Mouse (Mus musculus) spleen, adult 12 weeks (tissue): ENCODE data around the gene Olfr780.
"Not testable (repeated sequence)": the region's sequence is repeated elsewhere in the genome, so short reads cannot be mapped to it uniquely, and the experiment has no call there.

Experiments
- DNase-seq: peaks from one replicate; pipeline ENCODE4 v3.0.0; 2022; ENCODE audit warnings: low spot score

Gene Olfr780

DNA sequence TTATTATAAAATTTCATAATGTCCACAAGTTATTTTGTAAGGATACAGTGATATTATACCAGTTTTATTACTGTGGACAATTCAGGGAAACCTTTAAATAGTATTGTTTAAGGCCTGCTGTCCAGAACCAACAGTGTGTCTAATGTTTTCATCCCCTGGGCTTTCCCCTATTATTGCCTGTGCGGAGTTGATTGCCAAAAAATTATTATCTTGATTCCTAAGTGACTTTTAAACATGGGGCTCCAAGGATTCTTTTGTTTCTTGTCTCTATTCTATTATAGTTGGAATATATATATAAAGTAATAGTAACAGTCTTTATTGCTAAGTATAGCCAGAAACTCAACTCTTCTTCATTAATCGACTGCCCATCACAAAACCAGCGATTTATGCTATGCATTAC is at the start of gene Olfr780:
Gene Olfr780 (plus strand): TSS at position 301 of the 400 bp plus-strand sequence.
- no peak for DNase-seq

GRCm38 (mm10) chr10:129271081-129271535 is 46.8 kb upstream of the Olfr780 start, which contains the start of gene Olfr777:
TSS of gene Olfr777 (minus strand) at chr10:129271485.
- no peak for DNase-seq

GRCm38 (mm10) chr10:129312973-129313372 is 4.9 kb upstream of the Olfr780 start:
- DNase-seq: not testable (repeated sequence)

DNA sequence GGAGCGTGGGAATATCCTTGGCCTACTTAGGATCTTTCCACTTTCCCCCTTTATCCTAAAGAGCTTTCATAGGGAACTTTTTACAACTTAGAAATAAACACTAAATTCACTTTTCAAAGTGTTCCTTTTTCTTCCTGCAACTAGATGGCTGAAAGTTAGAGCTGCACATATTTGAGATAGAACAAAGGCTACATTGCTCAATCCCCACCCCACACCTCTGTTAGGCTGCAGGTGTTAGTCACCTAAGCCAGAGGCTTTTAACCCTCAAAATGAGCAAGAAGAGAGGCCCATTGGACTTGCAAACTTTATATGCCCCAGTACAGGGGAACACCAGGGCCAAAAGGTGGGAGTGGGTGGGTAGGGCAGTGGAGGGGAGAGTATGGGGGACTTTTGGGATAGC is 4.4 kb upstream of the Olfr780 start:
- DNase-seq: not testable (repeated sequence)

- no peak for DNase-seq
Measured at GRCm38 (mm10) chr10:129328554-129328953, 10.6 kb downstream of the Olfr780 start, which contains the start of gene Olfr781. TSS of gene Olfr781 (plus strand) at chr10:129328854.

- DNase-seq: no peak
Measured at GRCm38 (mm10) chr10:129348550-129348949, 30.6 kb downstream of the Olfr780 start, which contains the start of gene Olfr782. TSS of gene Olfr782 (plus strand) at chr10:129348850.

GRCm38 (mm10) chr10:129352475-129352874 is 34.6 kb downstream of the Olfr780 start:
- DNase-seq: not testable (repeated sequence)

DNA sequence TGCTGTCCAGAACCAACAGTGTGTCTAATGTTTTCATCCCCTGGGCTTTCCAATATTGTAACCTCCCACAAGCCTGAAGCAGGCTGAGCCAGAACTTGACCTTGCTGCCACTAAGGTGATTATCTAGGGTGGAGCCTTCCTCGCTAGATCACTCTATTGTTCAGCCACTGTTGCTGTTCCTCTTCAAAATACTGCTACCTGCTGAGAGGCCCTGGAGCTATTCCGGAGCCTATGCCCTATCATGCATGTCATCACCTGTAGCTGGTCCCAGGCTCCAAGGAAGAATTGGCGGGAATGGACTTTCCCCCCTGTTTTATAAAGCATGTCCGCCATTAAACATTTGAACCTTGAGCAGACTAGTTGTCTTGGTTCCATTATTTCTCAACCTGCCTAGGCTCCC is 38.6 kb downstream of the Olfr780 start:
- not testable (repeated sequence) for DNase-seq

DNA sequence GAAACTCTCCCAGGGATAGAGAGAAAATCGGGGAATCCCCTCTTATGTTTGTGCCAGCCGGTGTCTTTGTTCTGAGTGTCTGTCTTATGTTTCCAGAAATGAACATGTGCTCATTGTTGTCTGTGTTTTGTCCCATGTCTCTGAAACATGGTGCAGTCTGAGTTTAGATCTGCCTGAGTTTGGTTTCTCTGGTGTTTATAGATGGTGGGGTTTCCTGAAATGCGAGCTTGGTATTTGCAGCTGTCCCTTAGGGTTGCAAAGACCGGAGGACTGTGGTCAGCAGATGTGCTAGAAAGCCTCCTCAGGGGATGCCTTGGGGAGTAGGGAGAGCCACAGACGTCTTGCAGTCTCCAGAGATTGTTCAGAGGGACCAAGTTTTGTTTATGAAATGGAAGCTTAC is 39.4 kb downstream of the Olfr780 start:
- no peak for DNase-seq
